Mouse (Mus musculus): ENCODE results near the gene BC017158.
"Not testable (repeated sequence)": the region's sequence is repeated elsewhere in the genome, so short reads cannot be mapped to it uniquely, and the experiment has no call there.

The BC017158 gene

DNA sequence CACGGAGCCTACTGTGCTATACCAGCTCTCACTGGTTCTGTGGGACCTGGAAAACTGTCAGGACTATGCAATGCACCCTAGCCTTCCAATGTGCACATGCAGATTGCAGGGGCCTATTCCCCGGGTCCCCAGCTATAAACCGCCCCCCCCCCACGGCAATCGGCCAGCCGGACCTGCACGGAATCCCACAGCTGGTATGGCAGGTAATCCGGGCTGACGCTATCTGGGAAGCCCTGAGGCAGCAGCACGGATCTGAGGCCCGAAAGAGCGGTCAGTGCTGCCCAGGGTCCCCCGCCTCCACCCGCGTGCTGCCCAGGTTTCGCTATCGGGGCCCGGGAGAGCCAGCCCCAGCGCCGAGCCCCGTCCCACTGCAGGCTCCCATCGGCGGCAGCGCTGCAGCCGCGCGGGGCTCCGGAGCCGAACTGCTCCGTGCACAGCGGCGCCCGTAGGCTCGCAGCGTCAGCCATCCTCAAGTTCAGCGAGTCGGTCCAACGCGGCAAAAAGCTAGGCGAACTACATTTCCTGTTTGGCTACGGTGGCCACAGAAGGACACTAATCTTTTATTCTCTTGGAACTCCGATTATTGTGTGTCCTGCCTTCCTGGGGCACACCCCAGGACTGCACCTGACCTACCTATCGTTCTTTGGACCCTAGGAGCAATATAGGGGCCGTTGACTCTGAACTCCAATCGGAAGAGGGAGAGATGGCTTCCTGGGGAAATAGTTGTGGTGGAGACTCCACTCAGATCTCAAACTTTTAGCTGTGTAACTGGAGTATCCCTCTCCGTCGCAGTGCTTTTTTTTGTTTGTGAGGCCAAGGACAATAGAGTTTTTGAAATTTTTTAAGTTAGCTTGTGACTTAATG, at the start of gene BC017158:
TSS of gene BC017158 (minus strand) at position 554 of the 864 bp plus-strand sequence.
- DNase-seq = peak; percentile 83 to 88

DNA sequence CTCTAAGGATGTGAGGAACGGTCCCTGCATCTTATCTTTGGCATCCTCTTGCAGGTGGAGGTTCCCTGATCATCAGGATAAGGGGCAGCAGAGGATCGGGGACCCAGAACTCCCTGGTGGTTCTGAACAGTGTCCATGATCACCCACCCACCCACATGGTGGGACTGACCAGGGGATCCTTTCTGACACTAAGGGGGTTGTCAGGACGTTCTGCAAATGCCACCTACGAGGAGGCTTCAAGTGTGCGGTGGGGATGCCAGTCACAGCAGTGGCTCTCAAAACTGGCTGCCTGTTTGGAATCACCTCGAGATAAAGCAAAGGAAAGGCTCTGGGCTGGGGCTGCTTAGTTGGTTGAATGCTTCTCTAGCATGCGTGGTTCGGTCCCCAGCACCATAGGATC, 49.0 kb upstream of the BC017158 start:
- DNase-seq = no peak

DNA sequence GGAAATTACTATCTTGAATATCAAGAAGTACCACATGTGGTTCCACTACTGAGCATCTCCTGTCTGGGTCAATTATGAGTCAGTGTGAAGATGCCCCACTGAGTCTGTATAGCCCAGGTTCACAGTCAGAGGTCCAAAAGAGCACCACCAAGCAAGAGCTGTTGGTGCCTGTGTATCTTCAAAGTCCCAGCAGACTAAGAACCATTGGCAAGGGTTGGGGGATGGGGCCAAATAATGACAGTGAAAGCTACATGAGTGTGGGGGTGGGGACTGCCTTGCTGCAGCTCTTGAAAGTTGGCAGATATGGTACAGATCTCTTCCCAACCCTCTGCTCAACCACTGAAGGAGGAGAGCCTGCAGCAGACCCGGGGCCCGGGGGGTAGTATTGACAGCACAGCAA, 48.6 kb upstream of the BC017158 start:
- DNase-seq = no peak

DNA sequence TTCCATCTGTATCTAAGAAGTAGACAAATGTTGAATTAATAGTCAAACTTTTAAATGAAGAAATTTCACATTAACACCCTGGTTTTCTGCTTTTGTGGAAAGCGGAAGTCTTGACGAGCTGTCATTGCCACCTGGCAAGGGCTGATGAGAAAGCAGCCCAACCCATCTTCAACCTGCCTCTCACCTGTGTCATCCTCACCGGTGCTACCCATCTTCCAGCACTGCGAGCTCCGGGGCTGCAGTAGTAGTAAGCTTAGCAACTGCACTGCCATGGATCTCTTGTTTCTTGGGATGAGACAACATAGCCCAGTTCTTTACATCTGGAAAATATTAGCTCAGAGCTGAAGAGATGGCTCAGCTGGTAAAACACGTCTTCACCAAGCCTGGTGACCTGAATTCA, 47.7 kb upstream of the BC017158 start:
- DNase-seq = no peak

DNA sequence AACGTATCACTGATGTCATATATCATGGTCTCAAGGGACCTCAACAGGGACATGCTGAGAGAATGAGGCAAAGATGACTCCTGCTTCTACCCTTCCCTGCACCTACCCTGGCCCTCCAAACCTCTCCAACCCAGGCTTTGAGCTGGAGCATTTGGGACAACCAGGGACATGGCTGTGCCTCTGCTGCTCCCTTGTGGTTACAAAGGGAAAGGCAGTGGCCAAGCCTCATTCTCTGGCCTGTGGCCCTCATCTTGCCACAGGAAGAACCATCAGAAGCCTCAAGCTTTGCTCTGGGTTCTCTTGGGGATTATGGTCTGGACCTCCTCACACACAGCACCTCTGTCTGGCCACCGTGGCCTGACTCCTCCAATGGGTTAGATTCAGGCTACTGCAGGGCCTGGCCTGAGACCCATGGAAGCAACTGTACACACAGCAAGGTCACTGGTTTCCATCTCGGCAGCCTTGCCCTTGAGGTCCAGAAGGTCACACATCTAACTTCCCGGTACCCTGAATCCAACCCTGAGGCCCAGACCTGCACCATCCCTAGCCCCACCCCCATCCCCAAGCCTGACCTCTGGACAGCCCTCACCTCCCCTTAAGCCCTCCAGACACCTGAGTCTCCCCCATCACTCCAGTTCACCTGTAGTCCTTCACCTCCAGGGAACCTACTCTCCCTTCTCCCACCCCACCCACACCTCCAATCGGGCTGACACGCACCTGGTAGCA, 47.1 kb upstream of the BC017158 start:
- peak; percentile 81 to 86 for DNase-seq

DNA sequence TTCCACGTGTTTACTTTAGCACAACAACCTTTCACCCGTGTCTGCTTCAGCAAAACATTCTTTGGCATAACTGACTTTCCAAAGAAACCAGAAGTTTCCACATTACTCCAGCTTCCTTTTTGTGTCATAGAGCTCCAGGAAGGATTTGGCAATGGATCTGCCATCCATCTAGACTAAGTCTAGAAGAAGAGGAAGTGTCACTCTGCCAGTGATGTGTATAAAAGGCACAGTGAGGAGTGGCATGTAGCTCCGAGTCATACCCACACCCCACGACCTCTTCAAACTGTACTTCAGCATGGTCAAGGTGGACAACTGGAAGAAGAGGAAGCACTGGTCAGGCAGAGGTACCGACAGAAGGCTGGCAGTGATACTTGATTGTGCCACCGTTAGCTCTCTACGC, 46.5 kb upstream of the BC017158 start:
- no peak for DNase-seq

DNA sequence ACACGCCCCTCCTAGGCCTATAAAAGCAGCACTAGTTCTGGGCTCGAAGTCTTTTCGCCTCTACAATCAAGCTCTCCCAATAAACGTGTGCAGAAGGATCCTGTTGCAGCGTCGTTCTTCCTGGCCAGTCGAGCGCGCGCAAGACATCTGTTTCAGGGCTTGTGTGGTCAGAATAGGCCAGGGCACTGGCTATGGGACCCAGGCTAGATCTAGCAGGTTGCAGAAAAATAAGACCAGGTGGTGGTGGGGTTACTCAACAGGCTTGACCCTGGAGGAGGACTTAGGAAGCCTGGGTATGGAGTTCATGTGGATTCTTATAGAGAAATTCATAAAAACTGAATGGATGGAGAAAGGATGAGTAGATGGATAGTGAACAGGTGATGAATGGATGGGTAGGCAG, 44.7 kb upstream of the BC017158 start:
- not testable (repeated sequence) for DNase-seq

DNA sequence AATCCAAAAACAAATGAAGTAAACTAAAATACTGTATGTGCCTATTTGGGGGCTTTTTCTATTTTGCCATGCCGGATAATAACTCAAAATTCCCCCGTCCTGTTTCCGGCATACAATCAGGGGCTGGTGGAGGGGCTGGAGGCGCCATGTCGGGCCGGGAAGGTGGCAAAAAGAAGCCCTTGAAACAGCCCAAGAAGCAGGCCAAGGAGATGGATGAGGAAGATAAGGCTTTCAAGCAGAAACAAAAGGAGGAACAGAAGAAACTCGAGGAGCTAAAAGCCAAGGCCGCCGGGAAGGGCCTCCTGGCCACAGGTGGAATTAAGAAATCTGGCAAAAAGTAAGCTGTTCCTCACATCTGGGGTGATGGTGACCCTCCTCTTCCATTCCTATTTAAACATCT, 42.4 kb upstream of the BC017158 start:
- not testable (repeated sequence) for DNase-seq

DNA sequence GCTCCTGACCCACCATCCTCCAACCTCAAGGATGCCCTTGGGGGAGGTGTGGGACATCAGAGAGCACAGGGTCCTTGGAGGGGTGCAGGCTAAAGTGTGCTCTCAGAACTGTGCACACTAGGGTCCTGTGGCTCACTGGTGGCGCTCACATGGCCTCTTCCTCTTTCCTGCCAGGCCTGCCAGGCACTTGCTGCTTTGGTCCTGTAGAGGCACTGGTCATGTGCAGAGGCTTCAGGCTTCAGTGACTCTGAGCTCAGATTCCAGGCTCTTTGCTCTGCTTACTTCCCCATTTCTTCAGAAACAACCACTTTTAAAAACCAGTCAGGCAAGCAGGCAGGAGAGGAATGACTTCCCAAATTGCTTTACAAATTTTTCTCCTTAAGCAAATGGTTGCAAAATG, 34.9 kb upstream of the BC017158 start:
- DNase-seq = no peak

DNA sequence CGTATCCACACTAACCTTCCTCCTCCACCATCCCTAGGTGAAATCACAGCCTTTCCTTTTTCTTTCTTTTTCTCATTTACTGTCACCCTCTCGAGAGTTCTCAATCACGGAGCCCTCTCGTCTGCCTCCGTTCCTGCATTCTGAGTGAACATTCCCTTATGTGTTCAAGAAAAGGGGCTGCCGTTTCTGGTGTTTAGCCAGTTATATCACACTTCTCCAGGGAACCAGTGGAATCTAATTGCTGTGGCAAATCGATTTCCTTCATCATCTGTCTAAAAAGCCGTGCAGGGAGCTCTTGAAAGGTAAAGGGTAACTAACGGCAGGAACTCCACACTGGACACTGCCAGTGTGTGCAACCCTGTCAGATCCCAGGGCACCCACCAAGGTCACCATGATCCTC, 33.0 kb upstream of the BC017158 start:
- DNase-seq = no peak

DNA sequence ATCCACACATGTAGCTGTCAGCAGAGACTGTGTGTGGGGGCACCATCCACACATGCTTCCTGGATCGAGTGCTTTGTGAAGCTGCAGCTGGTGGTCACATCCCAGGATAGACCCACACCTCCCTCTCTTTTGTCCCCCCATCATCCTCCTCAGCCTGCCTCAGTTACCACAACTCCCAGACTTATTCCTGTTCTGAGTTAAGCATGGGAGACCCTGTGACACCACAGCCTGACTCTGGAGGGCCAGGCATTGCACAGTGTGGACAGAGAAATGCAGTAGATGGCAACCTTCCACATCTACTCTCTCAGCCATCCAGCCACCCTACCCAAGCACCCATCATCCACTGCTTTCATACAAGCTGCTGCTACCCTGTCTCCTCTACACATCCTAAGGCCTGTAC, 27.0 kb upstream of the BC017158 start:
- DNase-seq = no peak

DNA sequence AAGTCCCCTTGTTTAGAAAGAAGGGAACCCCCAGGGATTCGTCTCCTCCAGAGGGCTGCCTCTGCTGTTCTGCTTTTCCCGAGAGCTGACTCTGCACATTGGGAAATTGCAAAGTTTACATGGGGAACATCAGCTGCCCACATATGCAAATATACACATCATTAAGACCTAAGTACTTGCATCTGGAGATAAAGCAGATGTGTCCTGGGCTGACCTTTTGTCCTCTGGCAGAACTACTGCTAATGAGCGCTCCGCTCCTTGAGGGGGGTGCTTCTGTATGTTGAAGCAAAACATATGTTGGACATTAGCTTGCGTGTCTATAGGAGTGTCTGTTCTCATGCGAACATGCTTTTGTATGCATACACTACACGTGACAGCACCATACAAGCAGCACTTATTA, 23.3 kb upstream of the BC017158 start:
- no peak for DNase-seq

DNA sequence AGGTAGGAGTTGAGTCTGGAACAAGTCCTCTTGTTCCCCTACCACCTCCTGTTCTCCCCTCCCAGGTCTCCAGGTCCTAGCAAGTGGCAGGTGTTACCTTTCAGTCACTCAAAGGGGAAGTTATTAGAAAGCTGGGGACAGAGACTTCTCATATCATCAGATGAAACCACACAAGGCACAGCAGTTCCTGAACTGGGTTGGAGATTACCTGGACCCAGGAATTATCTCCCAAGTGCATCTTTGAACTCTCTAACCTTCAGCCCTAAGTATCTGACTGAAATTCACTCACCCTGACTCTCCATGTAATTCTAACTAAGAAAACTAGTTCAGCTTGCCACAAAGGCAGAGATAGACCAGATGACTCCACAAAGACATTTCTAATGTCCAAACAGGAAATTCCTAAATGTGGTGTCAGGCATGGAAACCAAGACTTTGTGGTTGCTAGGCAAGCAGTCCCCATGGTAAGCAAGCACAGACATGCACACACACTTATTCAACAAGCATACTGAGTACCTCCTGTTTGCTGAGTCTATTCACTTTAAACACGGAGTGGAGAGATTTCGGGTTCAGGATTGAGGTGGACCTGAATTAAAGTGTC, 22.3 kb upstream of the BC017158 start:
- no peak for DNase-seq

DNA sequence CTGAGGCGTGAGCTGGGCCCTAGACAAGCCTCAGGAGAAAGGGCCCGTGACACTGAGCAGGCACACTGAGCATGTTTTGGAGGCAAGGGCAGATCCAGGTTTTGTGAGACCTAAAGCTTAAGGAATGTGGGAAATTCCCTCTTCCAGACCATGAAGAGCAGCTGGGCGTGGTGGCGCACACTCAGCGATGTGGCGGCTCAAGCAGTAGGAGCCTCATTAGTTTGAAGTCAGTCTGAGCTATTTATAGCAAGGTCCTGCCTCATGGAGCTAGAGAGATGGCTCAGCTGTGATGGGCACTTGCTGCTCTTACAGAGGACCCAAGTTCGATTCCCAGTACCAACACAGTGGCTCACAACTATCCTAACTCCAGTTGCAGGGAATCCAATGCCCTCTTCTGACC, 21.2 kb upstream of the BC017158 start:
- DNase-seq = no peak

DNA sequence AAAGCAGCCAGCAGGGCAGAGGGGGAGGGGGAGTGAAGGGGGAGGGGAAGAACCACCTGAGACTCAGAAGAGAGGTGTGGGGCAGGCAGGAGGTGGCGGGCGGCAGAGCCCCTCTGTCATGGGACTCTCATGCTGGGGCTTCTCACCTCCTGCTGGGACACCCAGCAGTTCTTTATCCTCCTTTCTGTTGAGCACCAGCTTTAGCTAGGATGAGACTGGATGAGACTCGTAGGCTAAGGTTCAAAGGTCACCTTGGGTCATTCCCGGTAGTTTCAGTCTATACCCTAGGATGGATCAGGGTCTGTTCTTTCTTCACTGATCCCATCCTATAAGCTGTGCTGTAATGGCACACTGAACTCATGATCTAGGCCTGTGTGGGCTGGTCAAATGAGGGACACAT, 19.0 kb upstream of the BC017158 start:
- DNase-seq = no peak

DNA sequence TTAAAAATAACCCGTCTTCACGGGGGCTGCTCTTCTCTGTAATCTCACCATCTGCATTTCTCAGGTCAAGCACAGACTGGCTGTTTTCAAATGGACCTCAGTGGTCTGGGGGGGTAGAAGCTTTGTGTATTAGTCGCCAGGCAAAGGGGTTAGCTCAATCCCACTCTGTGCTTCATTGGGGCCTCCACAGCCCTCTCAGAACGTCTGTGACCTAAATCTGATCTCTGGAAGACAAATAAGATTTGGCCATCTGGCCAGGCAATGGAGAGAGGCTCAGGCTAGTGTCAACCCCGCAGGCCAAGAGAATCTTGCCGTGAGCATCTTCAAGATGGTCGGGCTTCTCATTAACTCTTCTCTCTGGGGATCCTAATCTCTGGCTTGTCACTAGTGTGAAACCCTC, 16.5 kb upstream of the BC017158 start:
- DNase-seq = no peak

DNA sequence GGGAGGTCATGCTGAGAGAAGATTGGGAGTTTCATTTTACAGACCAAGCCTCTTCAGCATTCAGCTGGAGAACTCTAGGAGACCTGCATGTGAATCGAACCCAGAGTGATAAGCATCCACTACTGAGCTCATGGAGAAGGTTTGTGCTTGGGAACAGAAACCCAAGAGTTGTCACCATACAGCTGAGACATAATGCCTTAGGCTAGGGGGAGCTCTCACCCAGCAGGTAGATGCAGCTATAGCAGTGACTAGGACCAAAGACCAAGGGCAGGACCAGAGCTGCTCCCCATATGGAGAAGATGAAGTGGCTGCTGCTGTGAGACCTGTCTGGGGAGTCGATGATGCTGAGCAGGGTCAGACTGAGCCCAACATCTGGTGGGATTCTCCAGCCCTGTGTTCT, 15.6 kb upstream of the BC017158 start:
- no peak for DNase-seq

DNA sequence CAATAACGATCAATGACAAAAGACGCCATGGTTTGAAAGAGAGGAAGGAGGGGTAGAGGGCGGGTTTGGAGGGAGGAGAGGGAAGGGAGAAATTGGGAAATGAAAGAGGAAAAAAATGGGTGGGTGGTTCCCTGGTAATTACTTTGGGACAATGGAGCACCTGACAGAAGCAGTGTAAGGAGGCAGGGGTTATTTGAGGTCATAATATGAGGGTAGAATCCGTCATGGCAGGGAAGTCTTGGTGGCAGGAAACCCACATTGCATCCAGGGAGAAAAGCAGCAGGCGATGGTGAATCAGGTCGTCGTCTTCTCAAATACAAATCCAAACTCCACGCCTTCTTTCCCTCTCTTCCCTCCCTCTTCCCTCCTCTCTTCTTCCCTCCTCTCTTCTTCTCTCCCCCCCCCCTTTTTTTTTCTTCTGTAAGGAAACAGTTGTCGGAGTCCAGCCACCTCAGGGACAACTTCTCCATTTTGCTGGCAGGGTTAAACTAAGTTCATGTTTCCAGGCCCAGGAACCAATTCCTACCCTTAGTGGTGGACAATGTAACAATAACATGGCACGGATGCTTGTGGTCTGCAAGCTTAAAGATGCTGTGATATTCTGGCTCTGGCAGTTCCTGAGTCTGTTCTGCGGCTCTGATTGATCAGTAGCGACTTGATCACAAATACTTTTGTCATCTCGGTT, 14.5 kb upstream of the BC017158 start:
- no peak for DNase-seq

DNA sequence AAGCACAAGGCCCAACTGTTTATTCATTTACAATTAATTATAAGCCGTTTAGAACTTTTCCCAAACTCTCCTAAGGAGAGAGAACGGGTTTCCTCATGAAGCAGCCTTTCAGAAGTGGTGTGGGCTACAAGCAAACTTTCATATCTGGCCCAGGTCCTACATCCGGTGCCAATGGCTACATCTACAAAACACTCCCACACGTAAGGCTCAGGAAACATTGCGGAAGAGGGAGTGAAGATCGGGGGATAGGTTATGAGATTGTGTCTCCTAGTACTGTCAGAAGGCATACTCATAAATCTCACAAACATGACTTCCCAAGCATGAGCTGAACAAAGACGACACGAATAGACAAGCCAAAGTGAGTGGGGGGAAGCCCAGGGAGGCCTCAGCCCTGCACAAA, 13.8 kb upstream of the BC017158 start:
- no peak for DNase-seq

DNA sequence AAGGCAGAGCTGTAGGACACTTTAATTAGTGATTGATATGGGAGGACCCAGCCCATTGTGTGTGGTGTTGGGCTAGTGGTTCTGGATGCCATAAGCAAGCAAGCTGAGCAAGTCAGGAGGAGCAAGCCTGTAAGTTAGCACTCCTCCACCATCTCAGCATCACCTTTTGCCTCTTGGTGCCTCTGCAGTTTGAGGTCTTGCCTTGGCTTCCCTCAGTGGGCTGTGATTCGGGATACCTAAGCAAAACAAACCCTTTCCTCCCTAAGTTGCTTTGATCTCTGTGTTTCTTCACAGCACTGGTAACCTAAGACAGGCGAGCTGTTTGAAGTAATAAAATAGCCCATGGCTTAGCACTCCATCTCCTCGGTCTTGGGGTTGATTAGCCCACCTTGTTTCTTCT, 13.3 kb upstream of the BC017158 start:
- DNase-seq = no peak

DNA sequence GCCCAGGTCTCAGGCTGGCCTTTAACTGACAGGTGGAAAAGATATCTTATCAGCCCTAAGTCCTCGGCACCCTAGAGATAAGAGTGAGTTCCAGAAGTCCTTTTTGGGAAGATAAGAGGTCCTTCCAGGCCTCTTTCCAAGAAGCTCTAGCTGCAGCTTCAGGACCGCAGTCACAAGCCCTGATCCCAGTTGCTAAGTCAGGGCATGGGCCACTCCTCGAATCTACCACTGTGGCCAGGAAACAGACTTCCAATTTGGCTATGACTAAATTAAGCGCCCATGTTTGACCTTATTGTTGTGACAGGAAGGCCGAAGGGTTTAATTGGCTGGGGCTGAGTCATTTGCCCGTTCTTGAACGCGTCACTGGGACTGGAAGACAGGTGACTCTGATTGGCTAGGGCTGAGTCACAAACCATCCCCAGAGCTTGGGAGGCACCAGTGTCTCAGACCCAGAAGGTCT, 12.3 kb upstream of the BC017158 start:
- no peak for DNase-seq

DNA sequence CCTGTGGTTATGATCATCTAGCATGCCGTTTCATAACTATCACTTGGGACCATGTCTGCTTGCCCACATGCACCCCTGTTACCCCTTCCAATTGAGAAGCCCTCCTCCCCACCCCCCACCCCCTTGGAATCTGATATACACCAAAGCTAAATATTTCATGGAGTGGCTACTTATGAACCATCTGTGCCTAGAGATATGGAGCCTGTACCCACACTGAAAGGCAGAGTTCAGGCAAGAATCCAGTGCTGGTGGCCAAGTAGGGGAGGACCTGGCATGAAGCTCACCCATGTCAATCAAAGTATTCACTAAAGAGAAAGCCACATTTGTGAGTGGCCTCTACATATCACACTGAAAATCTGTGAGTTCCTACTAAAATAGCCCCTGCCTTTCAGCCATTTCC, 11.8 kb upstream of the BC017158 start:
- DNase-seq = no peak

DNA sequence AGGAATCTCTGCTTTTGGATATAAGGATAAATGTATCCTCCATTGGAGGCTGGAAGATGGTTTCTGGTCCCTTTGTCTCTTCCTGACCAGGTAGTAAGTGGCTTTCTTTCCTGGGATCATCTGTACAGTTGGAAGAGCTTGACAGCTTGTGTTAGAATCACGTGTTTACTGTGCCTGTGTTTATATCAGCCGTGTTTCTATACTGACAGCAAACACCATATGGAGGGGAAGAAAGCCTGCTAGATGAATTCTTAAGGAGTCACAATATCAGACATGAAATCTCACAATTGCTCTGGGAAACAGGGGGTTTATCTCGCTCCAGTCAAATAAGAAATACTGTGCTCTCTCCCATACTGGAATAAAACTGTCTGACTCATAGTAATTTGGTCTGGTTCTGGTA, 11.2 kb upstream of the BC017158 start:
- DNase-seq = no peak

Data from cerebellum, adult 18-20 months (tissue).